Mouse (Mus musculus) left cerebral cortex, postnatal 25 days (tissue): ENCODE results near the gene Ffar1. TPM values are rescaled to one million over a fixed set of nuclear protein-coding genes. Genes with fewer than 3 reads are reported as not detected.

Source experiments
- DNase-seq, 2 experiments: peaks; one replicate each; pipeline ENCODE4 v3.0.0; 2022; ENCODE audit warnings: low spot score in 2 of 2, mixed read lengths in 1 of 2
- intact Hi-C: fragments of 180-260 bp; cut with DNase I; formaldehyde crosslinking; loops from one replicate; pipeline ENCODE4 v1.15.1; 2025
- total RNA-seq, 2 experiments: library from RNA; stranded (reverse); gene quantifications; 2 replicates each; pipeline ENCODE4 v1.2.3; 2021

Gene Ffar1
- total RNA-seq, 2 experiments from 2014 or later = not detected

DNA sequence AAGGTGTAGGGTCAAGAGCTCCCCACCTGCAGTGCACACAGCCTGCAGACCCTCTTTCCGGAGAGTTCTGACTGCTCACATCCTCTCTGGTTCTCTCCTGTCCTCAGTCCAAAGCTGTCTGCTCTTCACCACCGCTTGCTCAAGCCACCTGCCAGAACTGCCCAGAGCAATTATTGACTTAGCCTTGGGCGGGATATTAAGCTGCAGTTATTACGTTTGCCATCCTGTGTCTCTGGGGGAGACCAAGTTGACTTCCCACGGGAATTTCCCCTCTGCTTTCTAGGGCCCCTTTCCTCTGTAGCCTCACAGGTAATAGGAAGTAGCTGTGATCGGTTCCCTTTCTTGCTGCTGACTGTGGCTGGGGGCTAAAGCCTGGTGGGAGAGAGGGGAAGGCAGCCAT, 41.2 kb downstream of the Ffar1 start:
- intact Hi-C loops = no loop called here
- DNase-seq = no peak

DNA sequence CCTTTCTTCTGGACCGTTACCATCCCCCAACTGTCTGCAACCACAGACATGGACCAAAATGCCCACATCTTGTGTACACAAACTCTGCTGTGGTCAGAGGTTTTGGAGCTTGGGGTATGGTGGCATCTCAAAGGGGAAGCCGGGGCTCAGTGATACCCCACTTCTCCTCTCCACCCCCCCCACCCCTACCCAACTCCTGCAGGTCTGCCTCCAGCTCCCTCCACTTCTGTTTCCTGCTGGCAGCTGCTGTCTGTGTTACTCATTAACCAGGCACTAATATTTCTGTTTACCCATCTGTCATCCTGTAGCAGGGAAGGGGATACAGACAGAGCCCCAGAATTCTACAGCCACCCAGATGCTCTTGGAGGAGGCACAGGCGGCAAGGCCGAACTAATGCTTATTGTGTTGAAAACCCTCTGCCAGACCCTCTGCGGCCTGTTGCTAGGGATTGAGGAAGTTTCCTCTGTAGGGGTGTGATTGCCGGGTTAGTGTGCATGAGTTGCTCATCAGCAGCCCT, 49.0 kb downstream of the Ffar1 start:
- DNase-seq = peak in 1 of 2 experiments; percentile 5
- intact Hi-C loops = no loop called here

DNA sequence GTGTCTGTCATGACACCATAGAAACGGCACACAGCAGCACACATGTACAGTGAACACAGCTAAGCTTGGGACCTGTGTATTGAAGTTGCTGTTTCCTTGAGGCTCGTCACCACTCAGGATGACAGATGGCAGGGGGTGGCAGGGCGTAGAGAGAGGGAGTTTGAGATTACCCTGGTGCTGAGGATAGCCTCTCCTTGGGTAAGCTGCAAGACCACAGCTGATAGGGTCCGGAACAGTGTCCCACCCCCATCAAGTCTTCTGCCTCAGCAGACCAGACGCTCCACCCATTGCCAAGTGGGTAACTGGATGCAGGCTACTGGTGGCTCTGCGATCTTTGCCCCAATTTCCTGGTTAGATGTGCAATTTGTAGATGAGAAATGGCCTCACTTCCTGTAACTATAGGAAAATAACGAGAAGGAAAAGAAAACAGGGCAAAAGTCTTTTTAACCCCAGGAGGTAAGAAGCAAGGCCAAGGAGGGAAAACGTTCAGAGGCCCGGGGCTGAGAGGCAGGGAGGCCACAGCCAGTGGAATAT, 49.5 kb downstream of the Ffar1 start:
- intact Hi-C loops = no loop called here
- no peak for DNase-seq

GRCm38 (mm10) chr7:30810319-30810718, 51.0 kb downstream of the Ffar1 start:
- no peak for DNase-seq
- intact Hi-C loops = no loop called here

Other genes starting within 250 kb of the Ffar1 start
- under 1 TPM; 0.23 to 0.50 TPM for gene Upk1a, start 248.7 kb downstream of the Ffar1 start, total RNA-seq
- 100 to 1,000 TPM; 721 to 744 TPM for gene Cox6b1, start 235.4 kb downstream of the Ffar1 start, total RNA-seq
- not detected for gene Etv2, start 225.7 kb downstream of the Ffar1 start, total RNA-seq
- 10 to 100 TPM; 66.8 to 70.8 TPM for gene Rbm42, start 211.2 kb downstream of the Ffar1 start, total RNA-seq
- 1 to 10 TPM; 3.5 to 6.4 TPM for gene Haus5, start 196.6 kb downstream of the Ffar1 start, total RNA-seq
- not detected for gene Pmis2, start 190.0 kb downstream of the Ffar1 start, total RNA-seq
- gene 2200002J24Rik, start 162.6 kb downstream of the Ffar1 start, total RNA-seq = not detected
- 1 to 10 TPM in 1 of 2 experiments, under 1 TPM in 1; 0.60 to 1.2 TPM for gene Atp4a, start 149.4 kb downstream of the Ffar1 start, total RNA-seq
- gene Tmem147, start 132.0 kb downstream of the Ffar1 start, total RNA-seq = 100 to 1,000 TPM; 119 to 130 TPM
- not detected for gene Gapdhs, start 117.9 kb downstream of the Ffar1 start, total RNA-seq
- 1 to 10 TPM; 5.7 to 7.0 TPM for gene Sbsn, start 110.1 kb downstream of the Ffar1 start, total RNA-seq
- 1 to 10 TPM; 4.0 to 5.0 TPM for gene Dmkn, start 97.8 kb downstream of the Ffar1 start, total RNA-seq
- not detected for gene Krtdap, start 73.7 kb downstream of the Ffar1 start, total RNA-seq
- not detected for gene Ffar2, start 37.8 kb downstream of the Ffar1 start, total RNA-seq
- not detected for gene Ffar3, start 5.4 kb downstream of the Ffar1 start, total RNA-seq
- not detected for gene Cd22, start 18.8 kb upstream of the Ffar1 start, total RNA-seq
- gene Mag, start 53.3 kb upstream of the Ffar1 start, total RNA-seq = 100 to 1,000 TPM; 152 to 176 TPM
- gene Hamp2, start 63.1 kb upstream of the Ffar1 start, total RNA-seq = not detected
- gene Hamp, start 82.5 kb upstream of the Ffar1 start, total RNA-seq = not detected
- 100 to 1,000 TPM; 139 to 144 TPM for gene Usf2, start 95.2 kb upstream of the Ffar1 start, total RNA-seq
- 1 to 10 TPM; 8.8 to 9.9 TPM for gene Lsr, start 111.9 kb upstream of the Ffar1 start, total RNA-seq
- gene Fam187b, start 112.2 kb upstream of the Ffar1 start, total RNA-seq = not detected
- gene Fxyd5, start 180.9 kb upstream of the Ffar1 start, total RNA-seq = 10 to 100 TPM; 22.6 to 27.8 TPM
- 100 to 1,000 TPM; 185 to 232 TPM for gene Fxyd7, start 189.9 kb upstream of the Ffar1 start, total RNA-seq
- gene Fxyd1, start 195.6 kb upstream of the Ffar1 start, total RNA-seq = 10 to 100 TPM; 79.9 to 81.6 TPM
- 10 to 100 TPM; 24.2 to 24.9 TPM for gene Lgi4, start 197.8 kb upstream of the Ffar1 start, total RNA-seq
- gene Fxyd3, start 215.1 kb upstream of the Ffar1 start, total RNA-seq = not detected